Mouse (Mus musculus): ENCODE data around the gene Bglap2. TPM values are rescaled to one million over a fixed set of nuclear protein-coding genes. Genes with fewer than 3 reads are reported as not detected.
"Not testable (repeated sequence)": the region's sequence is repeated elsewhere in the genome, so short reads cannot be mapped to it uniquely, and the experiment has no call there.

Bglap2 gene
- not detected for total RNA-seq (2018; cell fraction: chromatin; rRNA removed)
- not detected for total RNA-seq (2018; cell fraction: cytosol; rRNA removed)
- total RNA-seq (2018; cell fraction: nucleus; rRNA removed), result not detected
- polyA plus RNA-seq (2018), result not detected in 3 replicates

DNA sequence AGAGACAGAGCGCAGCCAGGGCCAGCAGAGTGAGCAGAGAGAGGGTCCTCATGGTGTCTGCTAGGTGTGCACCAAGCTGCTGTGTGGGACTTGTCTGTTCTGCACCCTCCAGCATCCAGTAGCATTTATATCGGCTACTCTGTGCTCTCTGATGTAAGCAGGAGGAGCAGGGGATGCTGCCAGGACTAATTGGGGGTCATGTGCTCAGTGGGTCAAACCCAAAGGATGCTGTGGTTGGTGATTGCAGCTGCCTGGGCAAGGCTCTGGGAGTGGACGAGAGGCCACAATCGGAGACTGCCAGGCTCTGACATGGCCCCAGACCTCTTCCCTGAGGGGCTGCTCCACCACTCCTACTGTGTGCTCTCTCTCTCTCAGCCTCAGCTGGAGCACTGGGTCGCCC is at the start of gene Bglap2:
Gene Bglap2, minus strand, starts transcription at position 101 of the 400 bp plus-strand sequence.
- H3K36me3 ChIP-seq (ENCODE audit: inconsistent target); H3K27ac ChIP-seq; H3K4me3 ChIP-seq (ENCODE audit: inconsistent target); H3K79me2 ChIP-seq (ENCODE audit: inconsistent target): not testable (repeated sequence)
- WGBS (ENCODE audit: missing documents), result 79% methylated on average over 4 of the region's 5 CpGs

DNA sequence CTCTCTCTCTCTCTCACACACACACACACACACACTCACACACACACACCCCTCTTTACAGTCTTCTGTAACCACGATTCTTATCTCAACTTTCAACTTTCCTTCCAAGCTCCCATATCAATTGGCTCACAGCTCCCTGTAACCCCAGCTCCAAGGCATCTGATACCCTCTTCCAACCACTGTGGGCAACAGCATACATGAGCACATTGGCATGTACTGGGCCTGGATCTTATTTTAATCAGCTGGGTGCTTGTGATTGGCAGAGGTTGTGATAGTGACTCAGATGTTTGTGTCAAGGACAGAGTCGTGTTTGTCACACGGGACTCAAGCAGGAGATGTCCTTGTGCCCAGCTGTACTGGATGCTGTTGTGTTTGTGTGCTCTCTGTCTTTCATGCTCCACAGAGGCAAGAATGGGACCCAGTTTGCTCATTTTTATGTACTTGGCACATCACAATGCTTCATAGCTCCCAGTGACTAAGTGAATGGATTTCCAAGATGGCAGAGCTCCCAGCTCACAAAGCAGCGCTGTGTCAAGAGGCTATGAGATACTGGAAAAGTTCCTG is 48.9 kb upstream of the Bglap2 start:
- Histone ChIP-seq H3K4me3 (ENCODE audit: inconsistent target) (no peak overlapping the region), H3K36me3 (ENCODE audit: inconsistent target) (no peaks in the 10 kb centered on the region), H3K79me2 (ENCODE audit: inconsistent target) (peaks cover 25% of the 10 kb centered on the region), H3K27ac (no peak overlapping the region)
- WGBS (ENCODE audit: missing documents), result 71% methylated on average over 4 of the region's 4 CpGs

DNA sequence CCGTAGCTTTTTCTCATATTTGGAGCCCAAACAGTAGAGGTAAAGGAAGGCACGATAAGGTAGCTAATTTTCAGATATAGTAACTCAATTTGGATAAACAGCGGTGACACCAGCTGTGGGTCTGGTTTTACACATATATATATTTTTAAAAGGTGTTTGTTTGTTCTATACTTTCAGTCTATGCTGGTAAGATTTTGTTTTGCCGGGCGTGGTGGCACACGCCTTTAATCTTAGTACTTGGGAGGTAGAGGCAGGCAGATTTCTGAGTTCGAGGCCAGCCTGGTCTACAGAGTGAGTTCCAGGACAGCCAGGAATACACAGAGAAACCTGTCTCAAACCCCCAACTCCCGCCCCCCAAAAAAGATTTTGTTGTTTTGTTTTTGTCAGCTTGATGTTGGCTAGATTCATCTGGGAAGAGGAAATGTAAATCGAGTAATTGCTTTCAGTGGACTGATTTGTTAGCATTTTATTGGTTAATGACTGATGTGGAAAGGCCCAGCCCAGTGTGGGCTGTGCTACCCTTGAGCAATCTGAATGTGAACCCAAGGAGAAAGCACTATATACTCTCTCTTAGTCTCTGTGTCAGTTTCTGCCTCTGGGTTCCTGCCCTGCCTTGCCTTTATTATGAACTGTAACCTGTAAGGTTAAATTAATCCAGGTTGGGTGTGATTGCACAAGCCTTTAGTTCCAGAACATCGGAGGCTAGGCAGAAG is 47.4 kb upstream of the Bglap2 start:
- no peak overlapping the region for H3K4me3 ChIP-seq (ENCODE audit: inconsistent target)
- H3K36me3 ChIP-seq (ENCODE audit: inconsistent target), result peaks cover 4% of the 10 kb centered on the region; the same call in 1 of the 2 replicates
- H3K27ac ChIP-seq, result peak overlapping the region; percentile 17; the same call in 1 of the 2 replicates
- WGBS (ENCODE audit: missing documents), result 80% methylated on average over 9 of the region's 10 CpGs
- H3K79me2 ChIP-seq (ENCODE audit: inconsistent target), result peaks cover 41% of the 10 kb centered on the region

DNA sequence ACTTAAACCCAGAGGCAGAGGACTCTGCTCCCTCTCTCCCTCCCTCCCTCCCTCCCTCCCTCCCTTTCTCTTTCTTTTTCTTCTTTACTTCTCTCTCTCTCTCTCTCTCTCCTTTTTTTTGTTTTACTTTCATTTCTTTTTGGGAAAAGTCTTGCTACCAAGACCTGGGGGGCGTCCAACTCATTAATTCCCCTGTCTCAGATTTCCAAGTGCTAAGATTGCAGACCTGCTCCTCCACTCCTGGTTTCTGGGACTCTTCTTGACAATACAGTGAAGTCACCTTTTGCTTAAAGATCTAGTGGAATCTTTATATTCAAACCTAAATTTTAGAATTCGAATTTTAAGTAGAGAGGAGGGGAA is 46.8 kb upstream of the Bglap2 start:
- Histone ChIP-seq H3K79me2 (ENCODE audit: inconsistent target) (peaks cover 46% of the 10 kb centered on the region), H3K4me3 (ENCODE audit: inconsistent target) (peak overlapping the region; percentile 93; the same call in 1 of the 2 replicates), H3K36me3 (ENCODE audit: inconsistent target) (peaks cover 10% of the 10 kb centered on the region; the same call in 1 of the 2 replicates), H3K27ac (peak overlapping the region; percentile 17; the same call in 1 of the 2 replicates)
- WGBS (ENCODE audit: missing documents), result 5% methylated on average over 2 of the region's 2 CpGs

DNA sequence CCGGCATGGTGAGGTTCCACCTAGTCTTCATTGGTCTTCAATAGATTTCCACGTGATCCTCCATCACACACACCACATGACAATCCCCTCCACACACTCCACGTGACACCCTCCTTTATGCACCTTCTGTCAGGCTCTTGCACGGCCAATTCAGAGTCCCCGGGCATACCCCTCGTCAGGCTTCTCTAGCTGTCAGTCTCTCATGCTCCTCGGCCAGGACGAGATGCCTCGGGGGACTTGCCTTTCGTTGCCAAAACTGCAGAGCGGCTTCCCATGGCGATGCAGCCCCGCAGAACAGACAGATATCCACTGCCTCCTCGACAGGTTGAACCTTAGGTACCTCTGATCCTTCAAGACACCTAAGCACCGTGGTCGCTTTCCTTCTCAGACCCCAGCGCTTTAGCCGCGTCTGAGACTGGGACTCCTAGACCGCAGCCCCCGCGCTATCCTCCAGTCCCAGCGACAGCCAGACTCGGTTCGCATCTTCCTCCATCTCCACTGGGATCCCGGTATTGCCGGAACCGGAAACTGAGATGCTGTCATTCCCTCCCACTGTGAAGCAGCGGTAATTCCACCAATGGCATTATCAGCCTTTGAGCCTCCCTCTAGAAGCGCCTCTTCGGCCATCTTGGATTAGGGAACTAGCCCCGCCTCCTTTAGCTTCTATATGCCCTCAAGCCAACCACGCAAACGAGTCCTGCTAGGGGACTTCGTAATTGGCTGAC is 46.3 kb upstream of the Bglap2 start, which contains the start of gene Slc25a44:
Gene Slc25a44, minus strand, starts transcription at position 535 of the 725 bp plus-strand sequence.
- WGBS (ENCODE audit: missing documents), result under 1% methylated on average over 35 of the region's 35 CpGs
- Histone ChIP-seq H3K27ac (peak within 1 kb of the TSS; percentile 61), H3K79me2 (ENCODE audit: inconsistent target) (peaks cover 51% of the 10 kb centered on the region), H3K4me3 (ENCODE audit: inconsistent target) (peak within 1 kb of the TSS; percentile 93), H3K36me3 (ENCODE audit: inconsistent target) (peaks cover 15% of the 10 kb centered on the region; the same call in 1 of the 2 replicates)

DNA sequence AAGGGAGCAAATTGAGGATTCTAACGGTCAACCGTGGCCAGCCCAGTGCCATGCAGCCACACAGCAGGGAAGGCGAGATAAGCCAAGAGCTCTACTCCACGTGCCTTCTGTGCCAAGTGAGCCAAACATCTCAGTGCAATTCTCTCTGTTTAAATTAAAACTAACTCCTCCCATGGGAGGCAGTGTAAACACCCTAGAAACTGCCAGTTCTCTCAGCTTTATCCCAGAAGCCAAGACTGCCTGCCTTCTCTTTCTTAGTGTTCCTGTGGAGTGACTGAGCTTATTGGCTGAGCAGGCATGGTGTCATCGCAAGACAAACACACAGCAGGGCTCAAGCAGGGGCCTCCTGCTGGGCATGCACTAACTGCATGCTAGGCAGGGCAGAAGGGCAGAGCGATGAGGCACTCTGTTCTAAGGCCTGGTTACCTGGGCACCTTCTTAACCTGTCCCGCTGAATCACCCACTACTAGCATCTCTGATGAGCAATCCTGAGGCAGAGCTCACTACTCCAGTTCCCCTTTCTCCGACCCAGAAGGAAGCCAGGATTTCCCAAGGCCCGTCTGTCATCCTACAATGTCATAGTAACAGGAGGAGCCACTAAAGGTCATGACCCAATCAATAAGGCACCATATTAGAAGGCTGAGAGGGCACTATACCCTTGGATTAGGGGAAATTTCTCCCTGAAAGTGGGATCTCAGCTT is 43.7 kb upstream of the Bglap2 start:
- H3K36me3 ChIP-seq (ENCODE audit: inconsistent target), result peaks cover 41% of the 10 kb centered on the region
- H3K27ac ChIP-seq, result no peak overlapping the region
- H3K4me3 ChIP-seq (ENCODE audit: inconsistent target), result no peak overlapping the region
- H3K79me2 ChIP-seq (ENCODE audit: inconsistent target), result peaks cover 77% of the 10 kb centered on the region
- WGBS (ENCODE audit: missing documents), result 65% methylated on average over 9 of the region's 9 CpGs

DNA sequence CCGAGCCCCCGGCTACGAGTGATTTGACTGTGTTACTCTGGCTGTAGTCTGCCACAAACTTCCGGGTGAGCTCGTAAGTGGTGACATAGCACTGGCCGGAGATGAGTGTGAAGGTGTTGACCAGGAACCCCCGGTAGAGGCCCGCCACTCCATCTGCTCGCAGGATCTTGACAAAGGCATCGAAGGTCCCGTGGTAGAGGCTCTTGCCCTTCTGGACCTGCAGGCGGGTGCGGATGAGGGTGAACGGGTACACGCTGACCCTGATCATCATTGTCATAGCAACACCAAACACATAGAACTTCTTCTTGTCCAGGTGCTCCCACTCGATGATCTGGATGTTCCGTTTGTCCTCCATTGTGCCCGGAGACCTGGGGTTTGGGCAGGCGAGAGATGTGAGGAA is 42.3 kb upstream of the Bglap2 start:
- Histone ChIP-seq H3K36me3 (ENCODE audit: inconsistent target) (peaks cover 55% of the 10 kb centered on the region), H3K27ac (no peak overlapping the region), H3K4me3 (ENCODE audit: inconsistent target) (no peak overlapping the region), H3K79me2 (ENCODE audit: inconsistent target) (peaks cover 91% of the 10 kb centered on the region)
- 95% methylated on average over 19 of the region's 19 CpGs for WGBS (ENCODE audit: missing documents)

DNA sequence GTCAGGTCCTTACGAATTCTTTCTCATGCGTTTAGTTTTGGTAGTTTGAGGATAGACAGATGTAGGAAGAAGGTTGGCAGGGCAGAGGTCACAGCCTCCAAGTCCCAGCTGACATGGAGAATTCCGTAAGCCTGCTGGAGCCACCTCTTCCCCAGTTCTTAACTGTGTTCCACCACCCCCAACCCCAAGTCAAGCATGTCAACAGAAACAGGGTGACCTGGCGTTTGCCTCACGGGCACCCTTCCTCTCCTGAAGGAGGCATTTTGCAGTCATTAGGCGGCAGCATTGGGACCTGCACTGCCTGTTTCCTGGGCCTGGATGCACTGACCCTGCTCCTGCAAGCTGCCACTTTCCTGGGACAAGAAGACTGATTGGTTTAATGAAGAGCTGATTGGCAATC is 39.5 kb upstream of the Bglap2 start:
- H3K36me3 ChIP-seq (ENCODE audit: inconsistent target), result peaks cover 64% of the 10 kb centered on the region
- H3K27ac ChIP-seq, result no peak overlapping the region
- H3K79me2 ChIP-seq (ENCODE audit: inconsistent target), result peaks cover 97% of the 10 kb centered on the region
- no peak overlapping the region for H3K4me3 ChIP-seq (ENCODE audit: inconsistent target)
- 94% methylated on average over 6 of the region's 6 CpGs for WGBS (ENCODE audit: missing documents)

DNA sequence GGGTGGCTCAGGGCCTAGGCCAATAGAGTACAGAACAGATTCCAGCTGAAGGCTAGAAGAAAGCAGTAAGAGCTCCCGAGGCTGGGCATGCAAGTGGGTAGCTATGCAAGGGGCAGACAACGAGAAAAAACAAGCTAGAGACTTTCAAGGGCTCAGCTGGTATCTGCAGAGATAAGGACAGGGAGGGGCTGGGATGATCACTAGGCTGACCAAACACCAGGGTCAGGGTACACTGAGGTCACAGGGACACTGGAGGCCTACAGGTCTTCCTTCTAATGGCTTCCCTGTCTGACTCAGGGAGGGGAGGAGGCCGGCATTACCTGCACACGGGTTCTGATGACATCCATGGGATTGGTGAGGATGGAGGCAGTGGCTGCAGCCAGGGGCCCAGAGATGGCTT is 37.2 kb upstream of the Bglap2 start:
- Histone ChIP-seq H3K4me3 (ENCODE audit: inconsistent target) (no peak overlapping the region), H3K79me2 (ENCODE audit: inconsistent target) (peaks cover 73% of the 10 kb centered on the region), H3K27ac (no peak overlapping the region), H3K36me3 (ENCODE audit: inconsistent target) (peaks cover 76% of the 10 kb centered on the region)
- 93% methylated on average over 4 of the region's 4 CpGs for WGBS (ENCODE audit: missing documents)

DNA sequence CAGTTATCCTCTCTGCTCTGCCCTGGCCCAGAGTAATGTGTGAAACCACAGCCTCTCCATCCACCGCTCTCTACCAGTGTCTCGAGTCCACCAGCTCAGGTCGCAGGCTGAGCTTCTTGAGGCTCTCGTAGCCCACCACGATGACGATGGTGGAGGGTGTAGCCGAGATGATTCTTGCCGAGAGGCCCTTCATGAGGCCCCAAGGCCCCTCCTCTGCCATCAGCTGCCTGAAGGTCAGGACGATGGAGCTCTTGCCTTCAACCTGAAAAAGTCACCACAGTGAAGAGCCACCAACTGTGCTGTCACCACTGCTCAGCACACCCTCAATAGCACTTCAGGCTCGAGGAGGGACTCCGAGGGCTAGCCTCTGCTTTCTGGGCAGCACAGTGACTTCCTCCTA is 34.1 kb upstream of the Bglap2 start:
- Histone ChIP-seq H3K4me3 (ENCODE audit: inconsistent target) (no peak overlapping the region), H3K27ac (no peak overlapping the region), H3K36me3 (ENCODE audit: inconsistent target) (peaks cover 47% of the 10 kb centered on the region), H3K79me2 (ENCODE audit: inconsistent target) (peaks cover 62% of the 10 kb centered on the region)
- 81% methylated on average over 11 of the region's 11 CpGs for WGBS (ENCODE audit: missing documents)

DNA sequence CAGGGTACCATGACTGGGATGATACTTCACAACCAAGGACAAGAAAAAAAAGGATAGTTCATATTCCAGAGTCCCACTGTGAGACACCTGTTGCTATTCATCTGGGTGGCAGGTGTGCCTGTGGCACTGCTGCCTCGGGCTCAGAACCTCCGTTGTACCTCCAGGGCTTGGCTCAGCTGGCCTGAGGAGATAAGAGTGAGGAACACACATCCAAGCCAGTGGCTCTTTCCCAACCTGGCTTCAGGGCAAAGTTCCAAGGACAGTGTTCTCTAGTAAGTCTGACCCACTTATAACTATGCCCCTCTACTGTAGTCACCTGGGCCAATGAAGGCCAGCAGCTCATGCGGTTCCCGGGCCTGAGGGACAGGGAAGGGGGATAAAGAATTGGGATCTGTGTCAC is 33.2 kb upstream of the Bglap2 start:
- Histone ChIP-seq H3K36me3 (ENCODE audit: inconsistent target) (peaks cover 37% of the 10 kb centered on the region), H3K27ac (no peak overlapping the region), H3K4me3 (ENCODE audit: inconsistent target) (no peak overlapping the region), H3K79me2 (ENCODE audit: inconsistent target) (peaks cover 58% of the 10 kb centered on the region)
- WGBS (ENCODE audit: missing documents), result 98% methylated on average over 4 of the region's 4 CpGs

DNA sequence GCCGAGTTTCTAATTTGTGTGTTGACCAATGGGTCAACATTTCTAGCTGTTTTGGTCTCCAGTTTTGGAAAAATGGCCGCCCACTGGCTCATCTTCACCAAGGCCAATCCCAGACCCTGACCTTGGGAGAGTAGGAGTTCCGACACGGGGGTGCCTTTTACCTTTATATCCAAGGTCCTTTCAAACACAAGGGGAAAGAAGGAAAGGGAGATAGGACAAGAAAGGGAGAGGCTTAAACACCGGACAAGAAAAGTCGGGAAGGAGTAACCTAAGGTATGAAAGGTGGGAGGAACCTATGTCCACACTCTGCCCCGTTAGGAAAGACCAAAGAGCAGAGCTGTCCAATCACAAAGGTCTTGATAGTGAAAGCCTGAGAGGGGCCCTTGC is 32.1 kb upstream of the Bglap2 start:
- 51% methylated on average over 7 of the region's 7 CpGs for WGBS (ENCODE audit: missing documents)
- peak overlapping the region; percentile 60 for H3K4me3 ChIP-seq (ENCODE audit: inconsistent target)
- H3K27ac ChIP-seq, result peak overlapping the region; percentile 88

DNA sequence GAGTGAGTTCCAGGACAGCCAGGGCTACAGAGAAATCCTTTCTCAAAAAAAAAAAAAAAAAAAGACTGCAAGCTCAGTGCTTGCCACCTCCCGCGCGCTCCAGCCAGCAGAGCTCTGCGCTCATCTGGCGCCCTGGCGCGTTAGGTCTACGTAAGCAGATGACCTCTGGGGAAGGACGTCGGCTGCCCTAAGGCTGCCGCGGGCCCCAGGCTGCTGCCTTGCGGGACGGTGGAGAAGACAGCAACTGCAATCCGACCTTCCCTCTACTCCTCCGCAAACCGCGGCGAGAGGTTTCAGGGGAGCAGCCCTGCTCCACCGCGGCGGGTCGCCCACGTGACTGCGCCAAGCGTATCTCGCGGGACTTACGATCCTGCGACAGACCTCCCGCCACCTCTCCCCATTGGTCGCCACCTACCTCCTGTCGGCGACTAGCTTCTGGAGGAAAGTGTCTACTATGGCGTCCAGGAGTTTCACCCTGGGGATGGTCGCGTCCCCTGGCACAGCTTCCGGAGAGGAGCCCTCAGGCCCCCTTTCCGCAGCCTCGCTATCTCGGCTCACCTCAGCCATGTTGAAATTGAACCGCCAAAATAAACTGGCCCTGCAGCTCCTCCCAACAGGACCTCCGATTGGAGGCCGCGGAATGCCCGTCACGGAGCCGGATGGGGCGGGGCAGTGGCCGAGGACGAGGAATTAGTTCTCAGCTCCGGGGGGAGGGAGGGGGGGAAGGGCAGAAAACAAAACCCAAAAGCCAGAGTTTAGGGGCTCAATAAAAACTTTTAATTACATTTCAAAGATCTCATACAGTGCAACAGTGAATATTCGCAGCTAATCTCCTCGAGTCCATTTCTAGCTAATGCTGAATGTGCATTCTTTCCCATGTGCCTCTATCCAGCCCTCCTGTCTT is 31.5 kb upstream of the Bglap2 start, which contains the start of gene Pmf1:
Gene Pmf1, minus strand, starts transcription at position 591 of the 904 bp plus-strand sequence.
- Histone ChIP-seq H3K27ac (peak within 1 kb of the TSS; percentile 88), H3K79me2 (ENCODE audit: inconsistent target) (peaks cover 58% of the 10 kb centered on the region), H3K4me3 (ENCODE audit: inconsistent target) (peak within 1 kb of the TSS; percentile 60), H3K36me3 (ENCODE audit: inconsistent target) (peaks cover 20% of the 10 kb centered on the region)
- under 1% methylated on average over 54 of the region's 54 CpGs for WGBS (ENCODE audit: missing documents)

More for the DNA sequence above, 32.1 kb upstream of the Bglap2 start:
- peaks cover 58% of the 10 kb centered on the region for H3K79me2 ChIP-seq (ENCODE audit: inconsistent target)
- H3K36me3 ChIP-seq (ENCODE audit: inconsistent target), result peaks cover 27% of the 10 kb centered on the region
